Mouse (Mus musculus): ENCODE measurements around the gene Gal3st1.

GRCm38 (mm10) chr11:3941371-3941770 lies 42.1 kb upstream of the Gal3st1 start:
- TF ChIP-seq EP300 (IDR thresholded peaks at IDR 0.05; ENCODE audit: low read depth) = no peak
- TF ChIP-seq CTCF (IDR thresholded peaks at IDR 0.05; ENCODE audit: low read depth) = no peak
